Mouse (Mus musculus) gastrocnemius, postnatal 36 days (tissue): ENCODE measurements around the gene Dph3. TPM values are rescaled to one million over a fixed set of nuclear protein-coding genes. Genes with fewer than 3 reads are reported as not detected.
"Not testable (repeated sequence)": the region's sequence is repeated elsewhere in the genome, so short reads cannot be mapped to it uniquely, and the experiment has no call there.

Experiments
- DNase-seq, 2 experiments: peaks; one replicate each; pipeline ENCODE4 v3.0.0; 2022
- intact Hi-C: fragments of 180-260 bp; cut with DNase I; formaldehyde crosslinking; loops from one replicate; pipeline ENCODE4 v1.15.1; 2025
- total RNA-seq, 2 experiments: library from RNA; stranded (reverse); gene quantifications; 2 replicates each; pipeline ENCODE4 v1.2.3; 2021

Gene Dph3
- total RNA-seq, 2 experiments from 2014 or later, result 107 to 111 TPM

- DNase-seq, intact Hi-C loops: not testable (repeated sequence)
Observed at GRCm38 (mm10) chr14:32087584-32088248, 2.2 kb upstream of the Dph3 start.

- intact Hi-C loops, result no loop called here
- DNase-seq, result no peak
Observed at GRCm38 (mm10) chr14:32086226-32086625, 697 bp upstream of the Dph3 start.

- intact Hi-C loops, result no loop called here
- DNase-seq, result no peak
Observed at GRCm38 (mm10) chr14:32084761-32085485, 606 bp downstream of the Dph3 start, which contains the start of gene Oxnad1. Oxnad1 (plus strand) TSS chr14:32085374.

- intact Hi-C loops, result no loop called here
- no peak for DNase-seq
Observed at GRCm38 (mm10) chr14:32083466-32083865, 2.1 kb downstream of the Dph3 start.

- intact Hi-C loops, result no loop called here
- no peak for DNase-seq
Observed at GRCm38 (mm10) chr14:32082891-32083290, 2.6 kb downstream of the Dph3 start.

- intact Hi-C loops, result no loop called here
- DNase-seq, result no peak
Observed at GRCm38 (mm10) chr14:32081026-32081425, 4.5 kb downstream of the Dph3 start.

- peak; percentile 54 to 69 for DNase-seq
- intact Hi-C loops, result loop anchor here (2.0 to 5.0 kb wide), 4 partner anchors 44 to 420 kb away; no protein-coding TSS in a partner anchor
Observed at GRCm38 (mm10) chr14:32076896-32077575, 8.5 kb downstream of the Dph3 start.

GRCm38 (mm10) chr14:32073901-32074300 is 11.6 kb downstream of the Dph3 start:
- DNase-seq, result no peak
- intact Hi-C loops, result no loop called here

GRCm38 (mm10) chr14:32073211-32073685 is 12.3 kb downstream of the Dph3 start:
- intact Hi-C loops, result no loop called here
- peak; percentile 24 to 32 for DNase-seq

GRCm38 (mm10) chr14:32072807-32073206 is 12.7 kb downstream of the Dph3 start:
- intact Hi-C loops, result no loop called here
- no peak for DNase-seq

GRCm38 (mm10) chr14:32061398-32061797 is 24.1 kb downstream of the Dph3 start:
- no peak for DNase-seq
- intact Hi-C loops, result no loop called here

- DNase-seq, result no peak
- intact Hi-C loops, result no loop called here
Observed at GRCm38 (mm10) chr14:32057664-32058063, 27.9 kb downstream of the Dph3 start.

GRCm38 (mm10) chr14:32056675-32057074 is 28.9 kb downstream of the Dph3 start:
- no peak for DNase-seq
- intact Hi-C loops, result no loop called here

GRCm38 (mm10) chr14:32055781-32056180 is 29.7 kb downstream of the Dph3 start:
- intact Hi-C loops, result no loop called here

GRCm38 (mm10) chr14:32054788-32055187 is 30.7 kb downstream of the Dph3 start:
- intact Hi-C loops, result no loop called here
- no peak for DNase-seq

More at GRCm38 (mm10) chr14:32055781-32056180, 29.7 kb downstream of the Dph3 start:
- DNase-seq, result no peak

- intact Hi-C loops, result no loop called here
- no peak for DNase-seq
Observed at GRCm38 (mm10) chr14:32053895-32054294, 31.6 kb downstream of the Dph3 start.

GRCm38 (mm10) chr14:32050171-32050570 is 35.4 kb downstream of the Dph3 start:
- DNase-seq, result no peak
- intact Hi-C loops, result no loop called here

- intact Hi-C loops, result no loop called here
- no peak for DNase-seq
Observed at GRCm38 (mm10) chr14:32046357-32046756, 39.2 kb downstream of the Dph3 start.

- intact Hi-C loops, result no loop called here
- no peak for DNase-seq
Observed at GRCm38 (mm10) chr14:32042108-32042507, 43.4 kb downstream of the Dph3 start.

- DNase-seq, result no peak
- intact Hi-C loops, result no loop called here
Observed at GRCm38 (mm10) chr14:32037661-32038252, 47.8 kb downstream of the Dph3 start.

- no peak for DNase-seq
- intact Hi-C loops, result no loop called here
Observed at GRCm38 (mm10) chr14:32036482-32036881, 49.0 kb downstream of the Dph3 start.
